Mouse (Mus musculus) liver, adult 2 months (tissue): ENCODE data around the gene Nfu1.

Experiments
- CTCF ChIP-seq: fragments of 200-500 bp; IDR thresholded peaks from 2 replicates; pipeline ENCODE4 v1.5.1; 2011; ENCODE audit warnings: low read depth, low read length, control low read depth
- POLR2A ChIP-seq: fragments of 200-500 bp; IDR thresholded peaks from 2 replicates; pipeline ENCODE4 v1.6.1; 2011; ENCODE audit warnings: low read length, control low read depth; ENCODE audit not compliant: insufficient read depth; ENCODE audit errors: extremely low read depth

DNA sequence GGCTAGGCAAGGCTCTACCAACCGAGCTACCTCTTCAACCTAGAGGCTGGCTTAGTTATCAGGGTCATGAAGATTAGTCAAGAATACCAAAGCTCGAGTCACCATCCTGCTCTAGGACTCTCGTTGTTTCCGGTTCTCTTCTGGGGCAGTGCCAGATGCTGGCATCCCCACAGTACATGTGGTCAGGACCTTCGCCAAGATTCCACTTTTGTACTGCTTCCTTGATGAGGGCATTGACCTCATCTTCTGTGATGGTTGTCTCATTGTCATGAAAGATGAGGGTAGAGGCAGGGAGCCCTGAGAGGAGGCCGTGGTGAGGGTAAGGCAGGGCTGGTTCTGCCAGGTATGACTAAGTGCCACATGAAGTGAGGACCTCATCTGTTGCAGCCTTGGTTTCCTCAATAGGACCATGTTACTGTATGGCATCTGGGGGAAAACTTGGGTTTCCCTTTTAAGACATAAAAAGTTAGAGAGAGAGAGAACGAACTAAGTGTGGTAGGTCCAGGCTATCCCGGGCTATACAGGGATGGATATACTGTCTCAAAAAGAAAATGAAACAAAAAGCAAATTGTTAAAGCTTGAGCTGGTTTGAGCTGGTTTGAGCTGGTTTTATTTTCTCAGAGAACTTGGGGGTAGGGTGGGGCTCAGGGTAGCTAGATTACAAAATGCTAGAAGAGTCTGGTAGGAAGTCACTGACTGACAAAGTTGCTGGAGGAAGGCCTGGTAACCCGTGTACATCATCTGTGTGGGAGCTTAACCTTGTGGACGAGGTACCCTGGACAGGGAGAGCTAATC lies 29.0 kb downstream of the Nfu1 start:
- TF ChIP-seq CTCF (no peak), POLR2A (no peak)
